In genomic region chr15:44857080-44857479, GRCm38 (mm10) we compare ENCODE assay signal across 26 mouse cellular contexts.
"Had no signal": no experiment of that assay in that cellular context is flagged by ENCODE, and none has a peak within 500 bp of the region (broad histone marks: within the 10 kb centered on the region; RNA-seq: fewer than 3 reads in every experiment).

No protein-coding gene starts in this region.

- H3K9ac ChIP-seq: forebrain, postnatal 0 days; heart, embryonic 13.5 days; heart, embryonic 15.5 days; hindbrain, embryonic 13.5 days; hindbrain, embryonic 15.5 days; kidney, embryonic 15.5 days; limb, embryonic 13.5 days; limb, embryonic 15.5 days had no signal

- H3K4me1 ChIP-seq: heart, embryonic 13.5 days; heart, embryonic 15.5 days; hindbrain, embryonic 13.5 days; hindbrain, embryonic 15.5 days; kidney, embryonic 15.5 days; limb, embryonic 13.5 days; limb, embryonic 15.5 days had no signal

- DNase-seq: forebrain, postnatal 0 days; gastrocnemius, postnatal 14 days; gastrocnemius, postnatal 36 days; heart, adult 11 months; heart, adult 2 months; heart, postnatal 14 days; heart, postnatal 36 days; kidney, adult 11 months; kidney, adult 2 months; kidney, adult 9 months; kidney, postnatal 14 days; kidney, postnatal 36 days; layer of hippocampus, adult 9-11 months; layer of hippocampus, postnatal 36 days; left cerebral cortex, postnatal 4 days had no signal

- H3K27ac ChIP-seq: heart, adult 2 months; heart, embryonic 13.5 days; heart, embryonic 15.5 days; hindbrain, embryonic 13.5 days; hindbrain, embryonic 15.5 days; hindbrain, postnatal 0 days; kidney, embryonic 15.5 days; kidney, postnatal 0 days; limb, embryonic 13.5 days; limb, embryonic 15.5 days had no signal

- ATAC-seq: forebrain, postnatal 0 days; hindbrain, postnatal 0 days; intestine, embryonic 16.5 days had no signal

- H3K36me3 ChIP-seq: heart, embryonic 13.5 days; heart, embryonic 15.5 days; hindbrain, embryonic 13.5 days; hindbrain, embryonic 15.5 days; kidney, embryonic 15.5 days; limb, embryonic 13.5 days; limb, embryonic 15.5 days had no signal

- H3K27me3 ChIP-seq: heart, embryonic 13.5 days; heart, embryonic 15.5 days; hindbrain, embryonic 13.5 days; hindbrain, embryonic 15.5 days; kidney, embryonic 15.5 days; limb, embryonic 13.5 days; limb, embryonic 15.5 days had no signal

- H3K4me3 ChIP-seq: heart, adult 2 months; heart, embryonic 13.5 days; heart, embryonic 15.5 days; hindbrain, embryonic 13.5 days; hindbrain, embryonic 15.5 days; kidney, embryonic 15.5 days; limb, embryonic 13.5 days; limb, embryonic 15.5 days had no signal

- H3K9me3 ChIP-seq: heart, embryonic 13.5 days; heart, embryonic 15.5 days; hindbrain, embryonic 13.5 days; hindbrain, embryonic 15.5 days; kidney, embryonic 15.5 days; limb, embryonic 13.5 days; limb, embryonic 15.5 days had no signal

- H3K4me2 ChIP-seq: heart, embryonic 11.5 days; heart, embryonic 13.5 days; heart, embryonic 15.5 days; hindbrain, embryonic 13.5 days; hindbrain, embryonic 15.5 days; kidney, embryonic 15.5 days; limb, embryonic 13.5 days; limb, embryonic 15.5 days had no signal
